Mouse (Mus musculus): ENCODE results near the gene Schip1. TPM values are rescaled to one million over a fixed set of nuclear protein-coding genes. Genes with fewer than 3 reads are reported as not detected.

Schip1 gene
- polyA plus RNA-seq, 1 experiment from 2014 or later = 73.7 TPM

GRCm38 (mm10) chr3:68587567-68588245 lies 523.1 kb downstream of the Schip1 start:
- H3K4me2 ChIP-seq (ENCODE audit: low read length) = no peak overlapping the region
- 53% methylated on average over 10 of the region's 10 CpGs for WGBS
- H3K36me3 ChIP-seq (ENCODE audit: control insufficient read depth, insufficient read depth, low read length) = no peaks in the 10 kb centered on the region
- H3K4me1 ChIP-seq (ENCODE audit: control insufficient read depth in 2 of 2, insufficient read depth in 2 of 2, low read length in 2 of 2) = peaks cover 47 to 74% of the 10 kb centered on the region in 2 experiments
- no peak overlapping the region for H3K4me3 ChIP-seq (ENCODE audit: control insufficient read depth in 1 of 2, insufficient read depth in 1 of 2, low read depth in 1 of 2, low read length in 2 of 2)
- peak overlapping the region; percentile 43 to 52 for H3K27ac ChIP-seq (replicated peaks in 1 of 2; ENCODE audit: control insufficient read depth in 1 of 2, insufficient read depth in 1 of 2, low read depth in 2 of 2, low read length in 2 of 2)
- no peak overlapping the region for H3K9ac ChIP-seq (ENCODE audit: low read length)
- ATAC-seq (ENCODE audit: insufficient number of reproducible peaks, insufficient read depth, low FRiP score, low read depth) = no peak
- H3K9me3 ChIP-seq (ENCODE audit: control insufficient read depth, low read length) = no peaks in the 10 kb centered on the region
- H3K27me3 ChIP-seq (ENCODE audit: control insufficient read depth, insufficient read depth, low read length) = no peaks in the 10 kb centered on the region

GRCm38 (mm10) chr3:68589220-68589840 lies 524.7 kb downstream of the Schip1 start:
- Histone ChIP-seq H3K4me2 (ENCODE audit: low read length) (0 out of 2 replicates have a peak overlapping the region, but pooled peaks have one; percentile 17), H3K4me3 (ENCODE audit: control insufficient read depth in 1 of 2, insufficient read depth in 1 of 2, low read depth in 1 of 2, low read length in 2 of 2) (no peak overlapping the region), H3K27me3 (ENCODE audit: control insufficient read depth, insufficient read depth, low read length) (no peaks in the 10 kb centered on the region), H3K9me3 (ENCODE audit: control insufficient read depth, low read length) (no peaks in the 10 kb centered on the region), H3K4me1 (ENCODE audit: control insufficient read depth in 2 of 2, insufficient read depth in 2 of 2, low read length in 2 of 2) (peaks cover 35 to 58% of the 10 kb centered on the region in 2 experiments), H3K27ac (replicated peaks in 1 of 2; ENCODE audit: control insufficient read depth in 1 of 2, insufficient read depth in 1 of 2, low read depth in 2 of 2, low read length in 2 of 2) (peak overlapping the region; percentile 59 to 65), H3K36me3 (ENCODE audit: control insufficient read depth, insufficient read depth, low read length) (no peaks in the 10 kb centered on the region), H3K9ac (ENCODE audit: low read length) (peak overlapping the region; percentile 42)
- 34% methylated on average over 9 of the region's 9 CpGs for WGBS
- peak; percentile 44; the same call in 1 of the 2 replicates for ATAC-seq (ENCODE audit: insufficient number of reproducible peaks, insufficient read depth, low FRiP score, low read depth)

- WGBS = 71% methylated on average over 8 of the region's 8 CpGs
Measured at GRCm38 (mm10) chr3:68590436-68590835, 525.8 kb downstream of the Schip1 start.

GRCm38 (mm10) chr3:68592575-68592974 lies 528.0 kb downstream of the Schip1 start:
- Histone ChIP-seq H3K36me3 (ENCODE audit: control insufficient read depth, insufficient read depth, low read length) (peaks cover 16% of the 10 kb centered on the region), H3K4me3 (ENCODE audit: control insufficient read depth in 1 of 2, insufficient read depth in 1 of 2, low read depth in 1 of 2, low read length in 2 of 2) (no peak overlapping the region), H3K9ac (ENCODE audit: low read length) (no peak overlapping the region), H3K9me3 (ENCODE audit: control insufficient read depth, low read length) (no peaks in the 10 kb centered on the region), H3K4me2 (ENCODE audit: low read length) (no peak overlapping the region), H3K4me1 (ENCODE audit: control insufficient read depth in 2 of 2, insufficient read depth in 2 of 2, low read length in 2 of 2) (peaks cover 22 to 44% of the 10 kb centered on the region in 2 experiments), H3K27me3 (ENCODE audit: control insufficient read depth, insufficient read depth, low read length) (no peaks in the 10 kb centered on the region), H3K27ac (replicated peaks in 1 of 2; ENCODE audit: control insufficient read depth in 1 of 2, insufficient read depth in 1 of 2, low read depth in 2 of 2, low read length in 2 of 2) (no peak overlapping the region)
- ATAC-seq (ENCODE audit: insufficient number of reproducible peaks, insufficient read depth, low FRiP score, low read depth) = no peak
- WGBS = 81% methylated on average over 10 of the region's 10 CpGs

More at GRCm38 (mm10) chr3:68590436-68590835, 525.8 kb downstream of the Schip1 start:
- ATAC-seq (ENCODE audit: insufficient number of reproducible peaks, insufficient read depth, low FRiP score, low read depth) = no peak
- Histone ChIP-seq H3K4me1 (ENCODE audit: control insufficient read depth in 2 of 2, insufficient read depth in 2 of 2, low read length in 2 of 2) (peaks cover 34 to 62% of the 10 kb centered on the region in 2 experiments), H3K36me3 (ENCODE audit: control insufficient read depth, insufficient read depth, low read length) (no peaks in the 10 kb centered on the region), H3K9me3 (ENCODE audit: control insufficient read depth, low read length) (no peaks in the 10 kb centered on the region), H3K4me3 (ENCODE audit: control insufficient read depth in 1 of 2, insufficient read depth in 1 of 2, low read depth in 1 of 2, low read length in 2 of 2) (no peak overlapping the region), H3K9ac (ENCODE audit: low read length) (no peak overlapping the region), H3K27me3 (ENCODE audit: control insufficient read depth, insufficient read depth, low read length) (no peaks in the 10 kb centered on the region), H3K4me2 (ENCODE audit: low read length) (no peak overlapping the region), H3K27ac (replicated peaks in 1 of 2; ENCODE audit: control insufficient read depth in 1 of 2, insufficient read depth in 1 of 2, low read depth in 2 of 2, low read length in 2 of 2) (no peak overlapping the region)

GRCm38 (mm10) chr3:68593073-68593867 lies 528.7 kb downstream of the Schip1 start:
- Histone ChIP-seq H3K27ac (replicated peaks in 1 of 2; ENCODE audit: control insufficient read depth in 1 of 2, insufficient read depth in 1 of 2, low read depth in 2 of 2, low read length in 2 of 2) (no peak overlapping the region), H3K36me3 (ENCODE audit: control insufficient read depth, insufficient read depth, low read length) (peaks cover 19% of the 10 kb centered on the region), H3K27me3 (ENCODE audit: control insufficient read depth, insufficient read depth, low read length) (no peaks in the 10 kb centered on the region), H3K9ac (ENCODE audit: low read length) (no peak overlapping the region), H3K9me3 (ENCODE audit: control insufficient read depth, low read length) (no peaks in the 10 kb centered on the region), H3K4me3 (ENCODE audit: control insufficient read depth in 1 of 2, insufficient read depth in 1 of 2, low read depth in 1 of 2, low read length in 2 of 2) (no peak overlapping the region), H3K4me2 (ENCODE audit: low read length) (no peak overlapping the region), H3K4me1 (ENCODE audit: control insufficient read depth in 2 of 2, insufficient read depth in 2 of 2, low read length in 2 of 2) (peaks cover 18 to 37% of the 10 kb centered on the region in 2 experiments)
- 77% methylated on average over 12 of the region's 12 CpGs for WGBS
- no peak for ATAC-seq (ENCODE audit: insufficient number of reproducible peaks, insufficient read depth, low FRiP score, low read depth)

GRCm38 (mm10) chr3:68595316-68595925 lies 530.8 kb downstream of the Schip1 start:
- Histone ChIP-seq H3K9me3 (ENCODE audit: control insufficient read depth, low read length) (no peaks in the 10 kb centered on the region), H3K4me3 (ENCODE audit: control insufficient read depth in 1 of 2, insufficient read depth in 1 of 2, low read depth in 1 of 2, low read length in 2 of 2) (no peak overlapping the region), H3K4me1 (ENCODE audit: control insufficient read depth in 2 of 2, insufficient read depth in 2 of 2, low read length in 2 of 2) (peaks cover 10 to 31% of the 10 kb centered on the region in 2 experiments), H3K9ac (ENCODE audit: low read length) (no peak overlapping the region), H3K27me3 (ENCODE audit: control insufficient read depth, insufficient read depth, low read length) (no peaks in the 10 kb centered on the region), H3K27ac (replicated peaks in 1 of 2; ENCODE audit: control insufficient read depth in 1 of 2, insufficient read depth in 1 of 2, low read depth in 2 of 2, low read length in 2 of 2) (no peak overlapping the region), H3K4me2 (ENCODE audit: low read length) (no peak overlapping the region), H3K36me3 (ENCODE audit: control insufficient read depth, insufficient read depth, low read length) (peaks cover 19% of the 10 kb centered on the region)
- no peak for ATAC-seq (ENCODE audit: insufficient number of reproducible peaks, insufficient read depth, low FRiP score, low read depth)
- 70% methylated on average over 10 of the region's 10 CpGs for WGBS

GRCm38 (mm10) chr3:68596938-68597337 lies 532.3 kb downstream of the Schip1 start:
- WGBS = 95% methylated on average over 4 of the region's 4 CpGs

More at GRCm38 (mm10) chr3:68596938-68597337, 532.3 kb downstream of the Schip1 start:
- Histone ChIP-seq H3K4me2 (ENCODE audit: low read length) (no peak overlapping the region), H3K9ac (ENCODE audit: low read length) (no peak overlapping the region), H3K4me1 (ENCODE audit: control insufficient read depth in 2 of 2, insufficient read depth in 2 of 2, low read length in 2 of 2) (peaks cover 6 to 19% of the 10 kb centered on the region in 2 experiments), H3K27ac (replicated peaks in 1 of 2; ENCODE audit: control insufficient read depth in 1 of 2, insufficient read depth in 1 of 2, low read depth in 2 of 2, low read length in 2 of 2) (no peak overlapping the region), H3K4me3 (ENCODE audit: control insufficient read depth in 1 of 2, insufficient read depth in 1 of 2, low read depth in 1 of 2, low read length in 2 of 2) (no peak overlapping the region), H3K27me3 (ENCODE audit: control insufficient read depth, insufficient read depth, low read length) (no peaks in the 10 kb centered on the region), H3K9me3 (ENCODE audit: control insufficient read depth, low read length) (no peaks in the 10 kb centered on the region), H3K36me3 (ENCODE audit: control insufficient read depth, insufficient read depth, low read length) (peaks cover 19% of the 10 kb centered on the region)
- ATAC-seq (ENCODE audit: insufficient number of reproducible peaks, insufficient read depth, low FRiP score, low read depth) = no peak
